Mouse (Mus musculus): ENCODE measurements at regions not wholly inside any gene's neighbourhood (a gene's known extent, or its start where the extent isn't known, plus 50 kb on each side); places are given as distances from the start of the nearest gene placed in this dataset.

GRCm38 (mm10) chr13:34576392-34576791 is 76.9 kb downstream of the Pxdc1 start:
- ATAC-seq (ENCODE audit: low FRiP score): peak; percentile 65; the same call in 1 of the 2 replicates
- WGBS: 77% methylated on average over 2 of the region's 2 CpGs
- no peaks in the 10 kb centered on the region for H3K27me3 ChIP-seq (replicated peaks)
- H3K4me3 ChIP-seq (replicated peaks): no peak overlapping the region
- H3K4me1 ChIP-seq: peaks cover 10% of the 10 kb centered on the region
- no peaks in the 10 kb centered on the region for H3K9me3 ChIP-seq (replicated peaks)
- H3K27ac ChIP-seq (replicated peaks): peak overlapping the region; percentile 70; the same call in 1 of the 2 replicates
- no peak overlapping the region for H3K9ac ChIP-seq (replicated peaks)
- H3K36me3 ChIP-seq: no peaks in the 10 kb centered on the region
- no peak overlapping the region for H3K4me2 ChIP-seq

GRCm38 (mm10) chr13:34575997-34576314 is 77.3 kb downstream of the Pxdc1 start:
- no peaks in the 10 kb centered on the region for H3K27me3 ChIP-seq (replicated peaks)
- no peak overlapping the region for H3K4me3 ChIP-seq (replicated peaks)
- H3K4me1 ChIP-seq: peaks cover 10% of the 10 kb centered on the region
- ATAC-seq (ENCODE audit: low FRiP score): peak; percentile 92
- no peaks in the 10 kb centered on the region for H3K9me3 ChIP-seq (replicated peaks)
- no peak overlapping the region for H3K9ac ChIP-seq (replicated peaks)
- peak overlapping the region; percentile 80 for H3K27ac ChIP-seq (replicated peaks)
- WGBS: 10% methylated on average over 1 of the region's 1 CpGs
- H3K4me2 ChIP-seq: no peak overlapping the region
- no peaks in the 10 kb centered on the region for H3K36me3 ChIP-seq

GRCm38 (mm10) chr13:34575179-34575996 is 77.9 kb downstream of the Pxdc1 start:
- 31% methylated on average over 2 of the region's 2 CpGs for WGBS
- Histone ChIP-seq H3K9ac (replicated peaks) (no peak overlapping the region), H3K9me3 (replicated peaks) (no peaks in the 10 kb centered on the region)

GRCm38 (mm10) chr13:34569312-34569711 is 84.0 kb downstream of the Pxdc1 start:
- H3K4me1 ChIP-seq: no peaks in the 10 kb centered on the region
- WGBS: 56% methylated on average over 2 of the region's 2 CpGs
- no peak overlapping the region for H3K4me3 ChIP-seq (replicated peaks)
- no peak overlapping the region for H3K4me2 ChIP-seq
- H3K9me3 ChIP-seq (replicated peaks): no peaks in the 10 kb centered on the region
- no peaks in the 10 kb centered on the region for H3K27me3 ChIP-seq (replicated peaks)
- H3K9ac ChIP-seq (replicated peaks): no peak overlapping the region
- H3K27ac ChIP-seq (replicated peaks): no peak overlapping the region
- ATAC-seq (ENCODE audit: low FRiP score): no peak
- H3K36me3 ChIP-seq: no peaks in the 10 kb centered on the region

More at GRCm38 (mm10) chr13:34575179-34575996, 77.9 kb downstream of the Pxdc1 start:
- Histone ChIP-seq H3K4me3 (replicated peaks) (no peak overlapping the region), H3K36me3 (no peaks in the 10 kb centered on the region), H3K27me3 (replicated peaks) (no peaks in the 10 kb centered on the region), H3K4me2 (no peak overlapping the region), H3K27ac (replicated peaks) (peak overlapping the region; percentile 80), H3K4me1 (peaks cover 10% of the 10 kb centered on the region)
- peak; percentile 75 for ATAC-seq (ENCODE audit: low FRiP score)

- ATAC-seq (ENCODE audit: low FRiP score): no peak
- 79% methylated on average over 1 of the region's 1 CpGs for WGBS
Observed at GRCm38 (mm10) chr13:34566687-34567086, 86.6 kb downstream of the Pxdc1 start.

GRCm38 (mm10) chr13:34550130-34550884 is 103.0 kb downstream of the Pxdc1 start:
- no peaks in the 10 kb centered on the region for H3K36me3 ChIP-seq
- no peaks in the 10 kb centered on the region for H3K9me3 ChIP-seq (replicated peaks)
- ATAC-seq (ENCODE audit: low FRiP score): no peak
- no peaks in the 10 kb centered on the region for H3K27me3 ChIP-seq (replicated peaks)
- no peak overlapping the region for H3K27ac ChIP-seq (replicated peaks)
- no peak overlapping the region for H3K4me2 ChIP-seq
- 80% methylated on average over 5 of the region's 5 CpGs for WGBS
- no peaks in the 10 kb centered on the region for H3K4me1 ChIP-seq
- no peak overlapping the region for H3K4me3 ChIP-seq (replicated peaks)
- H3K9ac ChIP-seq (replicated peaks): no peak overlapping the region

More at GRCm38 (mm10) chr13:34566687-34567086, 86.6 kb downstream of the Pxdc1 start:
- no peak overlapping the region for H3K4me2 ChIP-seq
- H3K27me3 ChIP-seq (replicated peaks): no peaks in the 10 kb centered on the region
- H3K36me3 ChIP-seq: no peaks in the 10 kb centered on the region
- no peak overlapping the region for H3K4me3 ChIP-seq (replicated peaks)
- H3K27ac ChIP-seq (replicated peaks): no peak overlapping the region
- H3K9me3 ChIP-seq (replicated peaks): no peaks in the 10 kb centered on the region
- no peak overlapping the region for H3K9ac ChIP-seq (replicated peaks)
- no peaks in the 10 kb centered on the region for H3K4me1 ChIP-seq

- ATAC-seq (ENCODE audit: low FRiP score): no peak
- Histone ChIP-seq H3K9ac (replicated peaks) (no peak overlapping the region), H3K27ac (replicated peaks) (no peak overlapping the region), H3K4me2 (no peak overlapping the region), H3K27me3 (replicated peaks) (no peaks in the 10 kb centered on the region), H3K4me3 (replicated peaks) (no peak overlapping the region), H3K9me3 (replicated peaks) (no peaks in the 10 kb centered on the region), H3K36me3 (no peaks in the 10 kb centered on the region), H3K4me1 (no peaks in the 10 kb centered on the region)
- WGBS: 88% methylated on average over 2 of the region's 2 CpGs
Observed at GRCm38 (mm10) chr13:34540646-34541045, 112.6 kb downstream of the Pxdc1 start.

- no peaks in the 10 kb centered on the region for H3K4me1 ChIP-seq
- no peaks in the 10 kb centered on the region for H3K27me3 ChIP-seq (replicated peaks)
- H3K36me3 ChIP-seq: no peaks in the 10 kb centered on the region
- no peaks in the 10 kb centered on the region for H3K9me3 ChIP-seq (replicated peaks)
- H3K4me3 ChIP-seq (replicated peaks): no peak overlapping the region
- H3K4me2 ChIP-seq: no peak overlapping the region
- ATAC-seq (ENCODE audit: low FRiP score): no peak
- H3K27ac ChIP-seq (replicated peaks): no peak overlapping the region
- 75% methylated on average over 2 of the region's 2 CpGs for WGBS
- H3K9ac ChIP-seq (replicated peaks): no peak overlapping the region
Observed at GRCm38 (mm10) chr13:34533896-34534295, 119.4 kb downstream of the Pxdc1 start.

- H3K4me2 ChIP-seq: no peak overlapping the region
- ATAC-seq (ENCODE audit: low FRiP score): no peak
- 85% methylated on average over 3 of the region's 3 CpGs for WGBS
Observed at GRCm38 (mm10) chr13:34511332-34511731, 142.0 kb downstream of the Pxdc1 start.

GRCm38 (mm10) chr13:34507224-34507623 is 146.1 kb downstream of the Pxdc1 start:
- Histone ChIP-seq H3K36me3 (no peaks in the 10 kb centered on the region), H3K27me3 (replicated peaks) (no peaks in the 10 kb centered on the region), H3K9ac (replicated peaks) (no peak overlapping the region), H3K27ac (replicated peaks) (no peak overlapping the region), H3K4me2 (no peak overlapping the region), H3K9me3 (replicated peaks) (no peaks in the 10 kb centered on the region), H3K4me3 (replicated peaks) (no peak overlapping the region), H3K4me1 (no peaks in the 10 kb centered on the region)
- ATAC-seq (ENCODE audit: low FRiP score): no peak
- WGBS: 87% methylated on average over 2 of the region's 2 CpGs

More at GRCm38 (mm10) chr13:34511332-34511731, 142.0 kb downstream of the Pxdc1 start:
- Histone ChIP-seq H3K36me3 (no peaks in the 10 kb centered on the region), H3K4me3 (replicated peaks) (no peak overlapping the region), H3K9ac (replicated peaks) (no peak overlapping the region), H3K9me3 (replicated peaks) (no peaks in the 10 kb centered on the region), H3K4me1 (no peaks in the 10 kb centered on the region), H3K27me3 (replicated peaks) (no peaks in the 10 kb centered on the region), H3K27ac (replicated peaks) (no peak overlapping the region)

GRCm38 (mm10) chr13:34505861-34506260 is 147.4 kb downstream of the Pxdc1 start:
- WGBS: 82% methylated on average over 2 of the region's 2 CpGs
- ATAC-seq (ENCODE audit: low FRiP score): no peak
- no peak overlapping the region for H3K9ac ChIP-seq (replicated peaks)

GRCm38 (mm10) chr13:34504879-34505278 is 148.4 kb downstream of the Pxdc1 start:
- H3K4me3 ChIP-seq (replicated peaks): no peak overlapping the region
- ATAC-seq (ENCODE audit: low FRiP score): no peak

More at GRCm38 (mm10) chr13:34505861-34506260, 147.4 kb downstream of the Pxdc1 start:
- no peaks in the 10 kb centered on the region for H3K36me3 ChIP-seq
- no peak overlapping the region for H3K27ac ChIP-seq (replicated peaks)
- H3K27me3 ChIP-seq (replicated peaks): no peaks in the 10 kb centered on the region
- no peak overlapping the region for H3K4me2 ChIP-seq
- no peaks in the 10 kb centered on the region for H3K9me3 ChIP-seq (replicated peaks)
- H3K4me3 ChIP-seq (replicated peaks): no peak overlapping the region
- no peaks in the 10 kb centered on the region for H3K4me1 ChIP-seq

More at GRCm38 (mm10) chr13:34504879-34505278, 148.4 kb downstream of the Pxdc1 start:
- Histone ChIP-seq H3K27ac (replicated peaks) (no peak overlapping the region), H3K9me3 (replicated peaks) (no peaks in the 10 kb centered on the region), H3K4me2 (no peak overlapping the region), H3K4me1 (no peaks in the 10 kb centered on the region), H3K36me3 (no peaks in the 10 kb centered on the region), H3K27me3 (replicated peaks) (no peaks in the 10 kb centered on the region), H3K9ac (replicated peaks) (no peak overlapping the region)
- 87% methylated on average over 3 of the region's 3 CpGs for WGBS

All from neural tube, embryonic 15.5 days (tissue).